Mouse (Mus musculus) embryonic facial prominence, embryonic 12.5 days (tissue): ENCODE measurements around the gene Ccdc22. TPM values are rescaled to one million over a fixed set of nuclear protein-coding genes. Genes with fewer than 3 reads are reported as not detected.

Experiments used
- ATAC-seq: fragments of 200-750 bp; cut with Nextera tagmentation; 2 replicates; pipeline ENCODE4 v1.8.0; 2017; ENCODE audit not compliant: insufficient number of reproducible peaks, insufficient read depth, low FRiP score, low TSS enrichment
- H3K27ac ChIP-seq: fragments of 300-500 bp; sonication (generic); 2 replicates; pipeline ENCODE4 v1.5.1; 2016; ENCODE audit warnings: mild to moderate bottlenecking
- H3K27me3 ChIP-seq: fragments of 300-500 bp; sonication (generic); 2 replicates; pipeline ENCODE4 v1.6.1; 2016; ENCODE audit warnings: mild to moderate bottlenecking, moderate library complexity
- H3K36me3 ChIP-seq: fragments of 300-500 bp; sonication (generic); 2 replicates; pipeline ENCODE4 v1.6.1; 2016; ENCODE audit warnings: mild to moderate bottlenecking
- H3K4me1 ChIP-seq: fragments of 300-500 bp; sonication (generic); 2 replicates; pipeline ENCODE4 v1.6.1; 2016
- H3K4me2 ChIP-seq: fragments of 300-500 bp; sonication (generic); replicated peaks from 2 replicates; pipeline ENCODE4 v1.6.1; 2016; ENCODE audit warnings: mild to moderate bottlenecking, moderate library complexity
- H3K4me3 ChIP-seq: fragments of 300-500 bp; sonication (generic); 2 replicates; pipeline ENCODE4 v1.5.1; 2016; ENCODE audit warnings: mild to moderate bottlenecking
- H3K9ac ChIP-seq: fragments of 300-500 bp; sonication (generic); 2 replicates; pipeline ENCODE4 v1.6.1; 2016; ENCODE audit warnings: mild to moderate bottlenecking, moderate library complexity
- H3K9me3 ChIP-seq: fragments of 300-500 bp; sonication (generic); 2 replicates; pipeline ENCODE4 v1.6.1; 2016; ENCODE audit warnings: mild to moderate bottlenecking, moderate library complexity
- WGBS: fragments of 180-500 bp; shearing (Covaris S2); methylation state at CpG from one replicate; pipeline ENCODE4 v1.1.7; 2016; 5-methylcytosine and 5-hydroxymethylcytosine counted together
- polyA plus RNA-seq: library from polyadenylated mRNA; unstranded; fragments of >200 nt; fragmentation: Nextera tagmentation; extraction: Ambion mirVana; gene quantifications from 2 replicates; pipeline ENCODE4 v1.2.1, GENCODE M21; 2016

The Ccdc22 gene
- polyA plus RNA-seq: 32.4 TPM in 2 replicates

GRCm38 (mm10) chrX:7604879-7605574 is at the start of gene Ccdc22:
TSS of gene Ccdc22 (minus strand) at chrX:7605517.
- 24% methylated on average over 28 of the region's 28 CpGs for WGBS
- no peaks in the 10 kb centered on the region for H3K9me3 ChIP-seq
- H3K4me1 ChIP-seq: no peaks in the 10 kb centered on the region
- H3K27ac ChIP-seq: no peak within 1 kb of the TSS
- peak; percentile 90 for ATAC-seq
- peak within 1 kb of the TSS; percentile 45 for H3K4me3 ChIP-seq
- peak within 1 kb of the TSS; percentile 47 for H3K9ac ChIP-seq
- peak within 1 kb of the TSS; percentile 50 for H3K4me2 ChIP-seq
- no peaks in the 10 kb centered on the region for H3K36me3 ChIP-seq
- no peaks in the 10 kb centered on the region for H3K27me3 ChIP-seq

GRCm38 (mm10) chrX:7648671-7649304 is 43.5 kb upstream of the Ccdc22 start:
- Histone ChIP-seq H3K4me3 (peak overlapping the region; percentile 46), H3K9ac (peak overlapping the region; percentile 53), H3K36me3 (no peaks in the 10 kb centered on the region), H3K4me2 (peak overlapping the region; percentile 51), H3K27ac (peak overlapping the region; percentile 70; the same call in 1 of the 2 replicates), H3K9me3 (no peaks in the 10 kb centered on the region), H3K4me1 (no peaks in the 10 kb centered on the region), H3K27me3 (no peaks in the 10 kb centered on the region)
- WGBS: 19% methylated on average over 25 of the region's 25 CpGs
- peak; percentile 98 for ATAC-seq

- Histone ChIP-seq H3K4me2 (no peak overlapping the region), H3K27ac (no peak overlapping the region), H3K27me3 (peaks cover 4% of the 10 kb centered on the region), H3K9ac (no peak overlapping the region), H3K4me3 (no peak overlapping the region), H3K9me3 (no peaks in the 10 kb centered on the region), H3K4me1 (no peaks in the 10 kb centered on the region), H3K36me3 (no peaks in the 10 kb centered on the region)
- WGBS: 20% methylated on average over 5 of the region's 5 CpGs
- no peak for ATAC-seq
These were observed 40.0 kb upstream of the Ccdc22 start for GRCm38 (mm10) chrX:7645349-7645748.

GRCm38 (mm10) chrX:7640785-7641184 is 35.5 kb upstream of the Ccdc22 start:
- no peak for ATAC-seq
- H3K4me1 ChIP-seq: no peaks in the 10 kb centered on the region
- no peak overlapping the region for H3K4me3 ChIP-seq
- no peak overlapping the region for H3K9ac ChIP-seq
- no peaks in the 10 kb centered on the region for H3K36me3 ChIP-seq
- no peak overlapping the region for H3K4me2 ChIP-seq
- WGBS: 30% methylated on average over 12 of the region's 12 CpGs
- no peak overlapping the region for H3K27ac ChIP-seq
- H3K27me3 ChIP-seq: peaks cover 12% of the 10 kb centered on the region
- no peaks in the 10 kb centered on the region for H3K9me3 ChIP-seq

GRCm38 (mm10) chrX:7639536-7640325 is 34.4 kb upstream of the Ccdc22 start:
- ATAC-seq: no peak
- H3K27ac ChIP-seq: no peak overlapping the region
- H3K36me3 ChIP-seq: no peaks in the 10 kb centered on the region
- H3K4me2 ChIP-seq: no peak overlapping the region
- WGBS: 19% methylated on average over 13 of the region's 13 CpGs
- H3K27me3 ChIP-seq: peaks cover 12% of the 10 kb centered on the region
- no peaks in the 10 kb centered on the region for H3K4me1 ChIP-seq
- no peak overlapping the region for H3K4me3 ChIP-seq
- H3K9ac ChIP-seq: no peak overlapping the region
- no peaks in the 10 kb centered on the region for H3K9me3 ChIP-seq

GRCm38 (mm10) chrX:7638401-7639091 is 33.2 kb upstream of the Ccdc22 start, which contains the start of gene Syp:
TSS of gene Syp (plus strand) at chrX:7638471.
- peaks cover 12% of the 10 kb centered on the region for H3K27me3 ChIP-seq
- H3K36me3 ChIP-seq: no peaks in the 10 kb centered on the region
- H3K4me3 ChIP-seq: peak within 1 kb of the TSS; percentile 29
- 12% methylated on average over 38 of the region's 42 CpGs for WGBS
- H3K9me3 ChIP-seq: no peaks in the 10 kb centered on the region
- H3K4me1 ChIP-seq: no peaks in the 10 kb centered on the region
- H3K4me2 ChIP-seq: peak within 1 kb of the TSS; percentile 44
- H3K27ac ChIP-seq: no peak within 1 kb of the TSS
- peak; percentile 82; the same call in 1 of the 2 replicates for ATAC-seq
- no peak within 1 kb of the TSS for H3K9ac ChIP-seq

- Histone ChIP-seq H3K9me3 (no peaks in the 10 kb centered on the region), H3K9ac (no peak overlapping the region), H3K36me3 (no peaks in the 10 kb centered on the region), H3K27ac (no peak overlapping the region), H3K4me1 (no peaks in the 10 kb centered on the region), H3K4me2 (no peak overlapping the region), H3K4me3 (no peak overlapping the region), H3K27me3 (peaks cover 7% of the 10 kb centered on the region; the same call in 1 of the 2 replicates)
- WGBS: 69% methylated on average over 3 of the region's 3 CpGs
- no peak for ATAC-seq
These were observed 29.8 kb upstream of the Ccdc22 start for GRCm38 (mm10) chrX:7635101-7635500.

- H3K9ac ChIP-seq: no peak overlapping the region
- no peaks in the 10 kb centered on the region for H3K4me1 ChIP-seq
- H3K36me3 ChIP-seq: no peaks in the 10 kb centered on the region
- ATAC-seq: no peak
- no peaks in the 10 kb centered on the region for H3K27me3 ChIP-seq
- H3K27ac ChIP-seq: no peak overlapping the region
- no peak overlapping the region for H3K4me3 ChIP-seq
- H3K9me3 ChIP-seq: no peaks in the 10 kb centered on the region
- WGBS: 85% methylated on average over 6 of the region's 6 CpGs
- no peak overlapping the region for H3K4me2 ChIP-seq
These were observed 27.2 kb upstream of the Ccdc22 start for GRCm38 (mm10) chrX:7632560-7632959.

GRCm38 (mm10) chrX:7617889-7618551 is 12.7 kb upstream of the Ccdc22 start:
- no peak overlapping the region for H3K27ac ChIP-seq
- H3K4me2 ChIP-seq: no peak overlapping the region
- H3K27me3 ChIP-seq: no peaks in the 10 kb centered on the region
- no peaks in the 10 kb centered on the region for H3K36me3 ChIP-seq
- 82% methylated on average over 12 of the region's 12 CpGs for WGBS
- no peak overlapping the region for H3K9ac ChIP-seq
- no peak for ATAC-seq
- no peak overlapping the region for H3K4me3 ChIP-seq
- H3K9me3 ChIP-seq: no peaks in the 10 kb centered on the region
- no peaks in the 10 kb centered on the region for H3K4me1 ChIP-seq

- Histone ChIP-seq H3K9me3 (no peaks in the 10 kb centered on the region), H3K4me3 (peak overlapping the region; percentile 35), H3K4me2 (peak overlapping the region; percentile 56), H3K27ac (no peak overlapping the region), H3K36me3 (no peaks in the 10 kb centered on the region), H3K27me3 (0 out of 2 replicates have a peak, but pooled peaks cover 4% of the 10 kb centered on the region), H3K9ac (no peak overlapping the region), H3K4me1 (no peaks in the 10 kb centered on the region)
- ATAC-seq: no peak
- WGBS: 22% methylated on average over 26 of the region's 26 CpGs
These were observed 5.4 kb upstream of the Ccdc22 start for GRCm38 (mm10) chrX:7610536-7611258.
